Mouse (Mus musculus): ENCODE data around the gene Cdk15. TPM values are rescaled to one million over a fixed set of nuclear protein-coding genes. Genes with fewer than 3 reads are reported as not detected.

The Cdk15 gene
- total and polyA plus RNA-seq, 2 experiments: not detected

- TF ChIP-seq CTCF (IDR thresholded peaks at IDR 0.05; ENCODE audit: low read depth, low read length): no peak
- no peak for TF ChIP-seq POLR2A (IDR thresholded peaks at IDR 0.05; ENCODE audit: extremely low read depth, insufficient read depth, low read length)
- no peaks in the 10 kb centered on the region for H3K27me3 ChIP-seq (ENCODE audit: control insufficient read depth, insufficient read depth, low read length)
- WGBS: 8% methylated on average over 6 of the region's 6 CpGs
- H3K36me3 ChIP-seq (ENCODE audit: control insufficient read depth, insufficient read depth, low read length): no peaks in the 10 kb centered on the region
- H3K4me1 ChIP-seq (ENCODE audit: control insufficient read depth, insufficient read depth, low read length): peaks cover 7% of the 10 kb centered on the region
- H3K79me2 ChIP-seq (ENCODE audit: control insufficient read depth, insufficient read depth, low read length): no peaks in the 10 kb centered on the region
- peak; percentile 74 for DNase-seq (ENCODE audit: extremely low read depth, low read depth, low spot score)
- no peak overlapping the region for H3K4me3 ChIP-seq (ENCODE audit: insufficient read depth, low read depth, low read length)
- no peak overlapping the region for H3K9ac ChIP-seq (ENCODE audit: low read depth, low read length)
- H3K27ac ChIP-seq (replicated peaks; ENCODE audit: insufficient read depth, low read depth, low read length): no peak overlapping the region
These were observed 59.8 kb downstream of the Cdk15 start for GRCm38 (mm10) chr1:59316386-59317051.

- TF ChIP-seq CTCF (IDR thresholded peaks at IDR 0.05; ENCODE audit: low read depth, low read length): no peak
- H3K9ac ChIP-seq (ENCODE audit: low read depth, low read length): no peak overlapping the region
- no peak overlapping the region for H3K27ac ChIP-seq (replicated peaks; ENCODE audit: insufficient read depth, low read depth, low read length)
- no peaks in the 10 kb centered on the region for H3K79me2 ChIP-seq (ENCODE audit: control insufficient read depth, insufficient read depth, low read length)
- no peak overlapping the region for H3K4me3 ChIP-seq (ENCODE audit: insufficient read depth, low read depth, low read length)
- H3K4me1 ChIP-seq (ENCODE audit: control insufficient read depth, insufficient read depth, low read length): peaks cover 8% of the 10 kb centered on the region
- H3K36me3 ChIP-seq (ENCODE audit: control insufficient read depth, insufficient read depth, low read length): no peaks in the 10 kb centered on the region
- WGBS: 75% methylated on average over 1 of the region's 1 CpGs
- no peaks in the 10 kb centered on the region for H3K27me3 ChIP-seq (ENCODE audit: control insufficient read depth, insufficient read depth, low read length)
- DNase-seq (ENCODE audit: extremely low read depth, low read depth, low spot score): peak; percentile 29
These were observed 60.7 kb downstream of the Cdk15 start for GRCm38 (mm10) chr1:59317397-59317796.

GRCm38 (mm10) chr1:59318878-59319277, 62.2 kb downstream of the Cdk15 start:
- WGBS: 92% methylated on average over 5 of the region's 5 CpGs
- H3K4me1 ChIP-seq (ENCODE audit: control insufficient read depth, insufficient read depth, low read length): peaks cover 16% of the 10 kb centered on the region
- H3K27ac ChIP-seq (replicated peaks; ENCODE audit: insufficient read depth, low read depth, low read length): no peak overlapping the region
- H3K4me3 ChIP-seq (ENCODE audit: insufficient read depth, low read depth, low read length): no peak overlapping the region
- H3K36me3 ChIP-seq (ENCODE audit: control insufficient read depth, insufficient read depth, low read length): no peaks in the 10 kb centered on the region
- H3K79me2 ChIP-seq (ENCODE audit: control insufficient read depth, insufficient read depth, low read length): no peaks in the 10 kb centered on the region
- no peak for DNase-seq (ENCODE audit: extremely low read depth, low read depth, low spot score)
- no peaks in the 10 kb centered on the region for H3K27me3 ChIP-seq (ENCODE audit: control insufficient read depth, insufficient read depth, low read length)
- TF ChIP-seq POLR2A (IDR thresholded peaks at IDR 0.05; ENCODE audit: extremely low read depth, insufficient read depth, low read length): no peak
- TF ChIP-seq CTCF (IDR thresholded peaks at IDR 0.05; ENCODE audit: low read depth, low read length): no peak
- H3K9ac ChIP-seq (ENCODE audit: low read depth, low read length): no peak overlapping the region

GRCm38 (mm10) chr1:59321076-59321879, 64.6 kb downstream of the Cdk15 start:
- peak overlapping the region; percentile 81 for H3K27ac ChIP-seq (replicated peaks; ENCODE audit: insufficient read depth, low read depth, low read length)
- no peak overlapping the region for H3K9ac ChIP-seq (ENCODE audit: low read depth, low read length)
- no peak overlapping the region; the same call in 1 of the 2 replicates for H3K4me3 ChIP-seq (ENCODE audit: insufficient read depth, low read depth, low read length)
- WGBS: 19% methylated on average over 9 of the region's 9 CpGs
- H3K79me2 ChIP-seq (ENCODE audit: control insufficient read depth, insufficient read depth, low read length): no peaks in the 10 kb centered on the region
- peaks cover 16% of the 10 kb centered on the region for H3K4me1 ChIP-seq (ENCODE audit: control insufficient read depth, insufficient read depth, low read length)
- no peaks in the 10 kb centered on the region for H3K27me3 ChIP-seq (ENCODE audit: control insufficient read depth, insufficient read depth, low read length)
- DNase-seq (ENCODE audit: extremely low read depth, low read depth, low spot score): peak; percentile 94
- TF ChIP-seq CTCF (IDR thresholded peaks at IDR 0.05; ENCODE audit: low read depth, low read length): no peak
- no peak for TF ChIP-seq POLR2A (IDR thresholded peaks at IDR 0.05; ENCODE audit: extremely low read depth, insufficient read depth, low read length)
- no peaks in the 10 kb centered on the region for H3K36me3 ChIP-seq (ENCODE audit: control insufficient read depth, insufficient read depth, low read length)

GRCm38 (mm10) chr1:59321880-59322836, 65.5 kb downstream of the Cdk15 start:
- no peak for TF ChIP-seq POLR2A (IDR thresholded peaks at IDR 0.05; ENCODE audit: extremely low read depth, insufficient read depth, low read length)
- TF ChIP-seq CTCF (IDR thresholded peaks at IDR 0.05; ENCODE audit: low read depth, low read length): no peak
- H3K27ac ChIP-seq (replicated peaks; ENCODE audit: insufficient read depth, low read depth, low read length): peak overlapping the region; percentile 81
- no peaks in the 10 kb centered on the region for H3K79me2 ChIP-seq (ENCODE audit: control insufficient read depth, insufficient read depth, low read length)
- DNase-seq (ENCODE audit: extremely low read depth, low read depth, low spot score): peak; percentile 96
- H3K9ac ChIP-seq (ENCODE audit: low read depth, low read length): no peak overlapping the region; the same call in 1 of the 2 replicates
- WGBS: 32% methylated on average over 9 of the region's 9 CpGs
- no peaks in the 10 kb centered on the region for H3K36me3 ChIP-seq (ENCODE audit: control insufficient read depth, insufficient read depth, low read length)
- H3K27me3 ChIP-seq (ENCODE audit: control insufficient read depth, insufficient read depth, low read length): no peaks in the 10 kb centered on the region
- no peak overlapping the region; the same call in 1 of the 2 replicates for H3K4me3 ChIP-seq (ENCODE audit: insufficient read depth, low read depth, low read length)
- H3K4me1 ChIP-seq (ENCODE audit: control insufficient read depth, insufficient read depth, low read length): peaks cover 16% of the 10 kb centered on the region
